Mouse (Mus musculus) stomach, postnatal 0 days (tissue): Measurements from ENCODE around the gene Colq.

Experiments
- CTCF ChIP-seq: IDR thresholded peaks from 2 replicates; pipeline ENCODE4 v1.5.1; 2016; ENCODE audit warnings: antibody characterized with exemption, low read depth, mild to moderate bottlenecking, moderate library complexity
- EP300 ChIP-seq: optimal IDR thresholded peaks from 2 replicates; pipeline ENCODE3; 2016; ENCODE audit warnings: antibody characterized with exemption

- TF ChIP-seq CTCF (no peak), EP300 (no peak)
Measured at GRCm38 (mm10) chr14:31510322-31510721, 80.8 kb downstream of the Colq start.
